Mouse (Mus musculus) layer of hippocampus, adult 9-11 months (tissue): ENCODE data around the gene Tldc2.
A peak's percentile ranks its signal among the peaks of the same experiment; 100 is the strongest.

Experiments used
- DNase-seq: peaks from one replicate; pipeline ENCODE4 v3.0.0; 2022

Tldc2 gene

GRCm38 (mm10) chr2:157078793-157079700 is 7.8 kb upstream of the Tldc2 start, which contains the start of gene Soga1:
Soga1 (minus strand) TSS chr2:157079254.
- peak; percentile 89 for DNase-seq

GRCm38 (mm10) chr2:157079701-157080180 is 7.1 kb upstream of the Tldc2 start:
- no peak for DNase-seq

- DNase-seq, result no peak
These were observed 5.5 kb upstream of the Tldc2 start for GRCm38 (mm10) chr2:157081331-157081730.

GRCm38 (mm10) chr2:157081960-157082359 is 4.9 kb upstream of the Tldc2 start:
- DNase-seq, result no peak

- no peak for DNase-seq
These were observed 1.8 kb upstream of the Tldc2 start for GRCm38 (mm10) chr2:157084831-157085585.

- DNase-seq, result peak; percentile 67
These were observed 872 bp downstream of the Tldc2 start for GRCm38 (mm10) chr2:157087536-157088317.

GRCm38 (mm10) chr2:157092024-157092423 is 5.2 kb downstream of the Tldc2 start:
- DNase-seq, result no peak

GRCm38 (mm10) chr2:157095005-157095755 is 8.3 kb downstream of the Tldc2 start:
- DNase-seq, result no peak

- DNase-seq, result no peak
These were observed 12.9 kb downstream of the Tldc2 start for GRCm38 (mm10) chr2:157099532-157100318.

- no peak for DNase-seq
These were observed 13.4 kb downstream of the Tldc2 start for GRCm38 (mm10) chr2:157100319-157100605.

- no peak for DNase-seq
These were observed 14.8 kb downstream of the Tldc2 start for GRCm38 (mm10) chr2:157101650-157102049.

GRCm38 (mm10) chr2:157102256-157102655 is 15.4 kb downstream of the Tldc2 start:
- no peak for DNase-seq

- no peak for DNase-seq
These were observed 17.6 kb downstream of the Tldc2 start for GRCm38 (mm10) chr2:157104454-157104853.

- no peak for DNase-seq
These were observed 21.4 kb downstream of the Tldc2 start for GRCm38 (mm10) chr2:157108236-157108635.

- no peak for DNase-seq
These were observed 30.1 kb downstream of the Tldc2 start for GRCm38 (mm10) chr2:157116964-157117363.

- no peak for DNase-seq
These were observed 31.7 kb downstream of the Tldc2 start for GRCm38 (mm10) chr2:157118556-157118955.

- no peak for DNase-seq
These were observed 32.2 kb downstream of the Tldc2 start for GRCm38 (mm10) chr2:157119075-157119474.

- DNase-seq, result no peak
These were observed 34.9 kb downstream of the Tldc2 start for GRCm38 (mm10) chr2:157121766-157122165.

GRCm38 (mm10) chr2:157125246-157125645 is 38.4 kb downstream of the Tldc2 start:
- DNase-seq, result no peak

- DNase-seq, result no peak
These were observed 40.5 kb downstream of the Tldc2 start for GRCm38 (mm10) chr2:157127370-157127769.

- DNase-seq, result no peak
These were observed 41.2 kb downstream of the Tldc2 start for GRCm38 (mm10) chr2:157128072-157128471.
